Mouse (Mus musculus): Measurements from ENCODE around the gene Bad. TPM values are rescaled to one million over a fixed set of nuclear protein-coding genes. Genes with fewer than 3 reads are reported as not detected.

Bad gene
- polyA plus RNA-seq, 1 experiment = not detected

DNA sequence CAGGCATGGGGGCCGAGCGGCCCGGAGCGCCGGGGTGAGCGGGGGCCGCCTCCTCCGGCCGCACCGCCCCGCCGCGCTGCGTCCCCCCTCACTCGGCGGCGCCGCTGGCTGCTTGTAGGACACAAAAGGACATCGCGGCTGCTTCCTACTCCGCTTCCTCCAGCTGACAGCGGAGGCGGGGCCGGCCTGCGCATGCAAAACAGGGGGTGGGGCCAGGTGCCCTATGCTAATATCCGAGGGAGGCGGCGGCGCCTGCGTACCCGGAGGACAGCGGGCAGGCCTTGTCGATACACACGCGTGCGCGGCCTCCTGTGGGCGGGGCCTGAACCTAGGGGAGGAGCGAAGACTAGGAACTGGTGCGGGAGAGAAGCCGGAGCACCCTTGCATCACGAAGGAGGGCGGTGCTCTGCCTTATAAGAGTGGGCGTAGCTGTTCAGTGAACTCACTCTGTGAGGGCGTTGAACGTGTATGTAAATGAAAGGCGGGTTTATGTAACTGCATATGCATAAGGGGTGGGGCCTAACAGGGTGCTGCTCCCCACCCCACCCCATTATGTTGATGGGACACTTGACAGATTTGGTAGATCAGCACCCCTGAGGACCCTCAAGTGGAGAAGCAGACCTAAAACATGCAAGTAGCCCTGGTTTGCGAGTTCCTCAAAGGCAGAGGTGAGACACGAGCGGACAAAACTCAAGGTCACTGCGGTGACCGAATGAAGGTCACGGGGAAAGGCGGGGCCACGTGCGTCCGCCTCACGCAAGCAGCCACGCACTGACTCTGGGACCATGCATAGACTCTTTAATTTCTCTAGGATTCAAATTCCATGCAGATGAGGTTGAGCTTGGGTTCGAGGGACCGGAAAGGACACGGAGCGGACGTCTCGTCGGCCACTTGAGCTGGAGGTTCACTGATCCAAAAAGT lies 19.8 kb upstream of the Bad start, which contains the start of gene Esrra:
Esrra (minus strand) TSS at position 167 of the 921 bp plus-strand sequence.
- peak within 1 kb of the TSS; percentile 81 for H3K4me3 ChIP-seq (ENCODE audit: insufficient read depth, low read depth, low read length)

DNA sequence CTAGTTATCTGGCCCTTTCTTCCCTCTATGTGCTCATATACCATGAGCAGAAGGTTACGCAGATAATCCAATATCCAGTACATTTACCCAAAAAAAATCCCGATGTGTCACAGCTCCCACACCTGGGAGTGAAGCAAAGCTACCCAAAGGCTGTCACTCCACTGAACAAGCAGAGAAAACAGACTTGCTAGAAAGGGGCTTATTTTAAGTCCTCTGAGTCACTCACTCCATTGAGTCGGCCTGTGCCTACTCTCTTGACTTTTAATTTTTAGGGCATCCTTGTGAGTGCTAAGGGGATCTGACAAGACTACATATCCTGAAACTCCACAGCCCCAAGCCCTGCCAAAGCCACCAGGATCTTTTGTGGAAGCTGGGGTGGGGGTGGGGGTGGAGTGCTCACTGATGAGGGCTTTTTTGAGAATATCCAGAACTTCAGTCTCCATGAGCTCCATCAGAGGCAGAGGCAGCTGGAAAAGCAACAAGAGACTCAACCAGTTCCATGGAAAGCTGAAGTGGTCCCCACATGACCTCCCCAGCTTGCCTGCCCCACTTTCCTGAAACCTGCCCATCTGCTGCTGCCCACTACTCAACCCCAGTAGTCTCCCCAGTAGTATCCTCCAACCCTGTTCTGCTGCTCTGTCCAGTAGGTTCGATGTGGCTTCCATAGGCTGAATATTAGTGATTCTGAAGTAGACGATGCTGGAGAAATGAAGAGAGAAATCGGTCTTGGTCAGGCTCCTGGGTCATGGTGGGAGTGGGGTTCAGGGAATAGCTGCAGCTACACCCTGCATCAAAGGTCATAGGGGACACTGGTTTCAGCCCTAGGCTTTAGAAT lies 18.5 kb upstream of the Bad start:
- peak overlapping the region; percentile 99 for H3K27ac ChIP-seq (ENCODE audit: insufficient read depth, low read depth, low read length)
- WGBS = 52% methylated on average over 6 of the region's 6 CpGs
- peaks cover 42% of the 10 kb centered on the region for H3K4me1 ChIP-seq (ENCODE audit: control insufficient read depth, insufficient read depth, low read length)
- H3K4me3 ChIP-seq (ENCODE audit: insufficient read depth, low read depth, low read length) = peak overlapping the region; percentile 81; the same call in 1 of the 2 replicates
- no peak for TF ChIP-seq POLR2A (IDR thresholded peaks at IDR 0.05; ENCODE audit: insufficient read depth, low read depth, low read length)
- TF ChIP-seq CTCF (IDR thresholded peaks at IDR 0.05; ENCODE audit: insufficient read depth, low read depth, low read length) = no peak

More for the DNA sequence above, 19.8 kb upstream of the Bad start, which contains the start of gene Esrra:
- under 1% methylated on average over 66 of the region's 66 CpGs for WGBS
- peak; percentile 91 for TF ChIP-seq POLR2A (IDR thresholded peaks at IDR 0.05; ENCODE audit: insufficient read depth, low read depth, low read length)
- TF ChIP-seq CTCF (IDR thresholded peaks at IDR 0.05; ENCODE audit: insufficient read depth, low read depth, low read length) = 0 out of 2 replicates have a peak, but pooled peaks have one; percentile 4
- peak within 1 kb of the TSS; percentile 99 for H3K27ac ChIP-seq (ENCODE audit: insufficient read depth, low read depth, low read length)
- peaks cover 40% of the 10 kb centered on the region for H3K4me1 ChIP-seq (ENCODE audit: control insufficient read depth, insufficient read depth, low read length)

GRCm38 (mm10) chr19:6924461-6925306 lies 17.0 kb upstream of the Bad start:
- H3K27ac ChIP-seq (ENCODE audit: insufficient read depth, low read depth, low read length) = no peak overlapping the region
- peaks cover 42% of the 10 kb centered on the region for H3K4me1 ChIP-seq (ENCODE audit: control insufficient read depth, insufficient read depth, low read length)
- 5% methylated on average over 39 of the region's 39 CpGs for WGBS
- TF ChIP-seq CTCF (IDR thresholded peaks at IDR 0.05; ENCODE audit: insufficient read depth, low read depth, low read length) = peak; percentile 35; the same call in 1 of the 2 replicates
- no peak for TF ChIP-seq POLR2A (IDR thresholded peaks at IDR 0.05; ENCODE audit: insufficient read depth, low read depth, low read length)
- peak overlapping the region; percentile 2 for H3K4me3 ChIP-seq (ENCODE audit: insufficient read depth, low read depth, low read length)

- WGBS = 9% methylated on average over 9 of the region's 9 CpGs
- Histone ChIP-seq H3K4me1 (ENCODE audit: control insufficient read depth, insufficient read depth, low read length) (peaks cover 36% of the 10 kb centered on the region), H3K27ac (ENCODE audit: insufficient read depth, low read depth, low read length) (no peak within 1 kb of the TSS), H3K4me3 (ENCODE audit: insufficient read depth, low read depth, low read length) (peak within 1 kb of the TSS; percentile 2)
- TF ChIP-seq CTCF (IDR thresholded peaks at IDR 0.05; ENCODE audit: insufficient read depth, low read depth, low read length) = no peak
- no peak for TF ChIP-seq POLR2A (IDR thresholded peaks at IDR 0.05; ENCODE audit: insufficient read depth, low read depth, low read length)
Measured at GRCm38 (mm10) chr19:6925307-6925573, 16.4 kb upstream of the Bad start, which contains the start of gene Catsperz. Gene Catsperz (minus strand): TSS chr19:6925380.

DNA sequence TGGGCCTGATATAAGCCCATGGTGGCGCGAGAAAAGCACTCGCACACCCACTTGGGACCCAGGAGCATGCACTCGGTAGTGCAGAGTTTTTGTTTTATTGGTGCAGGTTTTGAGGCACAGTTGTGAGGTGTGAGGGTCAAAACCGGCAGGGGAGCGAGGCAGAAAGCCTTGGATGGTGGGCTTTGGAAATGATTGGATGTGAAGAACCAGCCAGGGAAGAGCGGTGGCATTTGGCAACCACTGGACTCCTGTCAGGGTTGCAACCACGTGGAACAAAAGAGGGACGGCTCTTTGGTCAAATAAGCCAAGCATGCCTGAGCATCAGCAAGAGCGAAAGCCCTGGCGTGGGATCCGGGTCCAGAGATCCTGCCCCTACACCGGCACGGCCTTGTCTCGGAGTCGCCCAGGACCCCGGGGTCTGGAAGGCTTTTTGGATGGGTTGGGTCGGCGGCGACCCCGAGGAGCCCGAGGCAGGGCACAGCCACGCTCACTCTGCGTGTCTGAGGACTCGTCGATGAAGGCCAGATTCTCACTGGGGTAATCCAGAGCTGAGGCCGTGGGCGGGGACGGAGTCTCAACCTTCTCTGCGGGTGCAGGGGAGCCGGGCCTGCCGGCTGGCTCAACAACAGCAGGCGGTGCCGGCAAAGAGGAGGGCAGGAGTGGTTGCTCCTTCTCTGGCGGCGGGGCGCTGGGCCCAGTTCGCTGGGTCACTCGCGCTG lies 15.9 kb upstream of the Bad start:
- Histone ChIP-seq H3K27ac (ENCODE audit: insufficient read depth, low read depth, low read length) (no peak overlapping the region), H3K4me1 (ENCODE audit: control insufficient read depth, insufficient read depth, low read length) (peaks cover 33% of the 10 kb centered on the region), H3K4me3 (ENCODE audit: insufficient read depth, low read depth, low read length) (no peak overlapping the region)
- TF ChIP-seq CTCF (IDR thresholded peaks at IDR 0.05; ENCODE audit: insufficient read depth, low read depth, low read length) (no peak), POLR2A (IDR thresholded peaks at IDR 0.05; ENCODE audit: insufficient read depth, low read depth, low read length) (no peak)
- 32% methylated on average over 40 of the region's 40 CpGs for WGBS

- no peak for TF ChIP-seq POLR2A (IDR thresholded peaks at IDR 0.05; ENCODE audit: insufficient read depth, low read depth, low read length)
- no peak for TF ChIP-seq CTCF (IDR thresholded peaks at IDR 0.05; ENCODE audit: insufficient read depth, low read depth, low read length)
- Histone ChIP-seq H3K4me1 (ENCODE audit: control insufficient read depth, insufficient read depth, low read length) (peaks cover 37% of the 10 kb centered on the region), H3K27ac (ENCODE audit: insufficient read depth, low read depth, low read length) (no peak overlapping the region), H3K4me3 (ENCODE audit: insufficient read depth, low read depth, low read length) (no peak overlapping the region)
- WGBS = 34% methylated on average over 26 of the region's 26 CpGs
Measured at GRCm38 (mm10) chr19:6926559-6927255, 15.0 kb upstream of the Bad start.

DNA sequence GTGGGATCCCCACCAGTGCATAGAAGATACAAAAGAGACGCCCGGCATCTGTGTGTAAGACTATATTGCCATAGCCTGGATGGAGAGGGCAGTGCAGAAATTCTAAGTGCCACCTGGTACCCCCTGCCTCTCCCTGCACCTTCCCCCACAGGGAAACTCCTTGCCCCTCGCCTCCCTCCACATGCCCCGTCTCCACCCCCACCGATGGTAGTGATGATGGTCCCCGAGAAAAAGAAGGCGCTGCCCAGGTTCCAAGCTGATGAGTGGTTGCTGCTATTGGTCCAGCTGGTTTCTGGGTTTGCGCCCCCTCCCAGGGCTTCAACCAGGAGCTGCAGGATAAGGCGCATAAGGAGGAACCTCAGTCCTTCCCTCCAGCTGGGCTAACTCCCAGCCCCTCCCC lies 13.6 kb upstream of the Bad start:
- Histone ChIP-seq H3K4me1 (ENCODE audit: control insufficient read depth, insufficient read depth, low read length) (peaks cover 38% of the 10 kb centered on the region), H3K27ac (ENCODE audit: insufficient read depth, low read depth, low read length) (no peak overlapping the region), H3K4me3 (ENCODE audit: insufficient read depth, low read depth, low read length) (no peak overlapping the region)
- 13% methylated on average over 9 of the region's 9 CpGs for WGBS
- TF ChIP-seq POLR2A (IDR thresholded peaks at IDR 0.05; ENCODE audit: insufficient read depth, low read depth, low read length) (no peak), CTCF (IDR thresholded peaks at IDR 0.05; ENCODE audit: insufficient read depth, low read depth, low read length) (no peak)
